Mouse (Mus musculus) spleen, embryonic (tissue): Measurements from ENCODE around the gene Mbnl2.

ENCODE experiments used
- CTCF ChIA-PET: fragments of 350-600 bp; sonication (Branson Sonifier 250); formaldehyde crosslinking; loops from one replicate; lab custom pipeline; 2022; lab: Charles Lee

The Mbnl2 gene

GRCm38 (mm10) chr14:120273766-120274165, 1.7 kb upstream of the Mbnl2 start:
- CTCF ChIA-PET, result no interaction called here

- CTCF ChIA-PET, result interaction anchor here (0.6 kb wide), 1 partner anchor 9 kb away, joined by 4 read pairs; no protein-coding TSS in a partner anchor
Measured at GRCm38 (mm10) chr14:120274746-120275145, 723 bp upstream of the Mbnl2 start.

GRCm38 (mm10) chr14:120276343-120277080, 1.0 kb downstream of the Mbnl2 start:
- CTCF ChIA-PET, result interaction anchor here (0.6 to 0.8 kb wide), 2 partner anchors 13 to 29 kb away, joined by 3 read pairs; no protein-coding TSS in a partner anchor

GRCm38 (mm10) chr14:120277081-120277656, 1.7 kb downstream of the Mbnl2 start:
- CTCF ChIA-PET, result no interaction called here

- CTCF ChIA-PET, result interaction anchor here (0.5 to 0.9 kb wide), 2 partner anchors 17 to 46 kb away, joined by 3 to 7 read pairs; no protein-coding TSS in a partner anchor
Measured at GRCm38 (mm10) chr14:120278290-120279244, 3.1 kb downstream of the Mbnl2 start.

GRCm38 (mm10) chr14:120280136-120280535, 4.7 kb downstream of the Mbnl2 start:
- CTCF ChIA-PET, result no interaction called here

GRCm38 (mm10) chr14:120283787-120284186, 8.3 kb downstream of the Mbnl2 start:
- CTCF ChIA-PET, result no interaction called here

- CTCF ChIA-PET, result interaction anchor here (0.6 kb wide), 1 partner anchor 29 kb away, joined by 3 read pairs; no protein-coding TSS in a partner anchor
Measured at GRCm38 (mm10) chr14:120284504-120284903, 9.0 kb downstream of the Mbnl2 start.

- CTCF ChIA-PET, result no interaction called here
Measured at GRCm38 (mm10) chr14:120287121-120287986, 11.9 kb downstream of the Mbnl2 start.

GRCm38 (mm10) chr14:120287987-120288275, 12.5 kb downstream of the Mbnl2 start:
- CTCF ChIA-PET, result no interaction called here

- CTCF ChIA-PET, result no interaction called here
Measured at GRCm38 (mm10) chr14:120288378-120289002, 13.0 kb downstream of the Mbnl2 start.

GRCm38 (mm10) chr14:120289065-120289464, 13.6 kb downstream of the Mbnl2 start:
- CTCF ChIA-PET, result interaction anchor here (1.0 kb wide), 1 partner anchor 13 kb away, joined by 3 read pairs; no protein-coding TSS in a partner anchor

- CTCF ChIA-PET, result interaction anchor here (1.0 kb wide), 1 partner anchor 14 kb away, joined by 3 read pairs; no protein-coding TSS in a partner anchor
Measured at GRCm38 (mm10) chr14:120289528-120289927, 14.1 kb downstream of the Mbnl2 start.

GRCm38 (mm10) chr14:120291226-120291757, 15.8 kb downstream of the Mbnl2 start:
- CTCF ChIA-PET, result interaction anchor here (1.0 kb wide), 1 partner anchor 12 kb away, joined by 3 read pairs; no protein-coding TSS in a partner anchor

- CTCF ChIA-PET, result interaction anchor here (1.0 kb wide), 1 partner anchor 11 kb away, joined by 3 read pairs; no protein-coding TSS in a partner anchor
Measured at GRCm38 (mm10) chr14:120292133-120292532, 16.7 kb downstream of the Mbnl2 start.

GRCm38 (mm10) chr14:120292617-120293195, 17.2 kb downstream of the Mbnl2 start:
- CTCF ChIA-PET, result no interaction called here

GRCm38 (mm10) chr14:120294480-120294879, 19.0 kb downstream of the Mbnl2 start:
- CTCF ChIA-PET, result interaction anchor here (0.5 kb wide), 1 partner anchor 22 kb away, joined by 3 read pairs; no protein-coding TSS in a partner anchor

- CTCF ChIA-PET, result interaction anchor here (0.6 to 1.0 kb wide), 2 partner anchors 14 to 17 kb away, joined by 3 to 9 read pairs; no protein-coding TSS in a partner anchor
Measured at GRCm38 (mm10) chr14:120295355-120296220, 20.1 kb downstream of the Mbnl2 start.
